Mouse (Mus musculus) lung, embryonic 14.5 days (tissue): ENCODE measurements around the gene Rgs7. TPM values are rescaled to one million over a fixed set of nuclear protein-coding genes. Genes with fewer than 3 reads are reported as not detected.

Experiments used
- ATAC-seq: fragments of 200-750 bp; cut with Nextera tagmentation; 2 replicates; pipeline ENCODE4 v1.8.0; 2017; ENCODE audit warnings: mild to moderate bottlenecking, moderate TSS enrichment, moderate library complexity; ENCODE audit not compliant: insufficient read depth
- DNase-seq: peaks from one replicate; pipeline ENCODE4 v3.0.0-alpha.2; 2015
- H3K27ac ChIP-seq: fragments of 300-500 bp; sonication (generic); 2 replicates; pipeline ENCODE4 v1.5.1; 2014; ENCODE audit warnings: low read depth, mild to moderate bottlenecking, moderate library complexity
- H3K27me3 ChIP-seq: fragments of 300-500 bp; sonication (generic); 2 replicates; pipeline ENCODE4 v1.6.1; 2014; ENCODE audit warnings: low read length, control low read depth; ENCODE audit not compliant: insufficient read depth
- H3K36me3 ChIP-seq: fragments of 300-500 bp; sonication (generic); 2 replicates; pipeline ENCODE4 v1.6.1; 2014; ENCODE audit warnings: control low read depth; ENCODE audit not compliant: insufficient read depth
- H3K4me1 ChIP-seq: fragments of 300-500 bp; sonication (generic); 2 replicates; pipeline ENCODE4 v1.6.1; 2014; ENCODE audit warnings: antibody characterized with exemption, control low read depth; ENCODE audit not compliant: insufficient read depth
- H3K4me2 ChIP-seq: fragments of 300-500 bp; sonication (generic); 2 replicates; pipeline ENCODE4 v1.6.1; 2014; ENCODE audit warnings: mild to moderate bottlenecking
- H3K4me3 ChIP-seq: fragments of 300-500 bp; sonication (generic); 2 replicates; pipeline ENCODE4 v1.5.1; 2014; ENCODE audit warnings: low read depth, low read length
- H3K9ac ChIP-seq: fragments of 300-500 bp; sonication (generic); 2 replicates; pipeline ENCODE4 v1.6.1; 2014
- H3K9me3 ChIP-seq: fragments of 300-500 bp; sonication (generic); 2 replicates; pipeline ENCODE4 v1.6.1; 2016; ENCODE audit warnings: low read depth, low read length, control low read depth
- CTCF ChIP-seq: IDR thresholded peaks from 2 replicates; pipeline ENCODE4 v1.5.1; 2016; ENCODE audit warnings: antibody characterized with exemption, low read depth
- WGBS: fragments of 180-500 bp; shearing (Covaris S2); extraction: QIAGEN DNeasy Blood & Tissue Kit; methylation state at CpG from one replicate; pipeline ENCODE4 v1.1.7; 2014; 5-methylcytosine and 5-hydroxymethylcytosine counted together
- polyA plus RNA-seq: library from polyadenylated mRNA; unstranded; fragments of >200 nt; fragmentation: Nextera tagmentation; extraction: Ambion mirVana; gene quantifications from 2 replicates; pipeline ENCODE4 v1.2.1, GENCODE M21; 2014

The Rgs7 gene
- polyA plus RNA-seq, 1 experiment from 2014 or later = 0.08 TPM

GRCm38 (mm10) chr1:175346162-175346561, 146.1 kb downstream of the Rgs7 start:
- no peak; the same call in 1 of the 2 replicates for TF ChIP-seq CTCF
- DNase-seq (no peak), ATAC-seq (no peak)
- no peak overlapping the region for H3K4me2 ChIP-seq
- WGBS = 85% methylated on average over 1 of the region's 1 CpGs
- H3K36me3 ChIP-seq = no peaks in the 10 kb centered on the region
- no peaks in the 10 kb centered on the region for H3K9me3 ChIP-seq
- no peak overlapping the region for H3K27ac ChIP-seq
- H3K4me3 ChIP-seq = no peak overlapping the region
- no peaks in the 10 kb centered on the region for H3K27me3 ChIP-seq
- no peaks in the 10 kb centered on the region for H3K4me1 ChIP-seq
- no peak overlapping the region for H3K9ac ChIP-seq

DNA sequence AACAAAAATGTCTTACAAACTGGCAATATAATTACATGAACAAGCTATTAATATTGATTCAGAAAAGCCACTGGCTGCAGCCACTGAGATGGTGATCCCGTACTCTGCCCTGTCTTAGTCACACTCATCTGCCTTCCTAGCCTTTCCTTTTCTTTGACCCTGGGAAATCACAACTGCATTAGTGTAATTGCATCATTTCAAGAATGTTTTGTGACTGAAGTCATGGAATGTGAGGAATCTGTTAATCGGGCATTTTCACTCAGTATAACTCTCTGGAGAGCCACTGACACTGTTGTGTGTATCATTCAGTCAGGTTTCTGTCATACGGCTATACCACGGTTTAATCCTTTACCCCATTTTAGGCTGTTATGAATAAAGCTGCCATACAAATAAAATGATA, 156.1 kb downstream of the Rgs7 start:
- no peak overlapping the region for H3K4me2 ChIP-seq
- DNase-seq (no peak), ATAC-seq (no peak)
- no peaks in the 10 kb centered on the region for H3K4me1 ChIP-seq
- WGBS = 66% methylated on average over 4 of the region's 4 CpGs
- no peak overlapping the region for H3K27ac ChIP-seq
- no peaks in the 10 kb centered on the region for H3K27me3 ChIP-seq
- no peaks in the 10 kb centered on the region for H3K36me3 ChIP-seq
- no peaks in the 10 kb centered on the region for H3K9me3 ChIP-seq
- H3K9ac ChIP-seq = no peak overlapping the region
- no peak overlapping the region for H3K4me3 ChIP-seq
- TF ChIP-seq CTCF = no peak

GRCm38 (mm10) chr1:175333041-175333854, 159.1 kb downstream of the Rgs7 start:
- H3K36me3 ChIP-seq = no peaks in the 10 kb centered on the region
- no peak overlapping the region for H3K4me2 ChIP-seq
- no peaks in the 10 kb centered on the region for H3K27me3 ChIP-seq
- H3K9me3 ChIP-seq = no peaks in the 10 kb centered on the region
- H3K9ac ChIP-seq = no peak overlapping the region
- H3K4me1 ChIP-seq = no peaks in the 10 kb centered on the region
- TF ChIP-seq CTCF = no peak
- 55% methylated on average over 9 of the region's 9 CpGs for WGBS
- DNase-seq (peak; percentile 37), ATAC-seq (peak; percentile 70; the same call in 1 of the 2 replicates)
- H3K27ac ChIP-seq = no peak overlapping the region
- H3K4me3 ChIP-seq = no peak overlapping the region

- H3K9ac ChIP-seq = no peak overlapping the region
- 60% methylated on average over 3 of the region's 3 CpGs for WGBS
- no peaks in the 10 kb centered on the region for H3K36me3 ChIP-seq
- H3K9me3 ChIP-seq = no peaks in the 10 kb centered on the region
- no peak overlapping the region for H3K27ac ChIP-seq
- no peak for DNase-seq
- TF ChIP-seq CTCF = no peak
- no peak overlapping the region for H3K4me2 ChIP-seq
- H3K4me1 ChIP-seq = no peaks in the 10 kb centered on the region
- H3K27me3 ChIP-seq = no peaks in the 10 kb centered on the region
- no peak overlapping the region for H3K4me3 ChIP-seq
- no peak for ATAC-seq
Observed at GRCm38 (mm10) chr1:175329934-175330471, 162.3 kb downstream of the Rgs7 start.

DNA sequence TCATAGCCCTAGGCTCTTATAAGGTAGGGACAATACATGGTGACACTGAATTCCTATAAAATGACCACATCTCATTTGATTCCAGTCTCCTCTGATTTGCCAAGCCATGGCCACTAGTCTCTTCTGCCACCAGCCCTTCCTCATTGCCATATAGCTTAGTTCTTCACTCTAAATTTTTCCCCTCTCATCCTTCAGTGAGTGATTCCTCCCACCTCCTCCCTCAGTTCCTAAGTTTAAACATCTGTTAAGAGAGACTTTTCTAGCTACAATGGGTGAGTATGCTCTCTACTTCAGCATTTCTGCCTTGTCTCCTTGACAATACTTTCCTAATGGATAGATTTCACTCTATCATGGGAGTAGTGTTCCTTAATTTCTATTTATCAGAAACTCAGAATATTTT, 169.5 kb downstream of the Rgs7 start:
- no peak for TF ChIP-seq CTCF
- ATAC-seq = no peak
- no peaks in the 10 kb centered on the region for H3K9me3 ChIP-seq

GRCm38 (mm10) chr1:175319205-175319604, 173.1 kb downstream of the Rgs7 start:
- TF ChIP-seq CTCF = no peak
- H3K9ac ChIP-seq = no peak overlapping the region
- H3K36me3 ChIP-seq = no peaks in the 10 kb centered on the region
- H3K27ac ChIP-seq = no peak overlapping the region
- H3K9me3 ChIP-seq = no peaks in the 10 kb centered on the region
- H3K27me3 ChIP-seq = no peaks in the 10 kb centered on the region
- no peak for DNase-seq
- WGBS = 85% methylated on average over 9 of the region's 9 CpGs
- H3K4me1 ChIP-seq = no peaks in the 10 kb centered on the region
- H3K4me3 ChIP-seq = no peak overlapping the region
- ATAC-seq = no peak
- H3K4me2 ChIP-seq = no peak overlapping the region

More for the DNA sequence above, 169.5 kb downstream of the Rgs7 start:
- no peaks in the 10 kb centered on the region for H3K27me3 ChIP-seq
- no peak overlapping the region for H3K4me3 ChIP-seq
- H3K27ac ChIP-seq = no peak overlapping the region
- no peak overlapping the region for H3K9ac ChIP-seq
- no peak for DNase-seq
- H3K4me2 ChIP-seq = no peak overlapping the region
- H3K36me3 ChIP-seq = no peaks in the 10 kb centered on the region
- H3K4me1 ChIP-seq = no peaks in the 10 kb centered on the region

- Histone ChIP-seq H3K36me3 (no peaks in the 10 kb centered on the region), H3K4me2 (no peak overlapping the region), H3K27ac (no peak overlapping the region), H3K9ac (no peak overlapping the region), H3K27me3 (no peaks in the 10 kb centered on the region), H3K9me3 (no peaks in the 10 kb centered on the region), H3K4me3 (no peak overlapping the region), H3K4me1 (no peaks in the 10 kb centered on the region)
- ATAC-seq (no peak), DNase-seq (no peak)
- 3% methylated on average over 1 of the region's 1 CpGs for WGBS
- TF ChIP-seq CTCF = no peak
Observed at GRCm38 (mm10) chr1:175317264-175317663, 175.0 kb downstream of the Rgs7 start.
